Mouse (Mus musculus) frontal cortex, postnatal 10 days (tissue): ENCODE data around the gene Imp3.
"Not testable (repeated sequence)": the region's sequence is repeated elsewhere in the genome, so short reads cannot be mapped to it uniquely, and the experiment has no call there.

Source experiments
- DNase-seq, 2 experiments: peaks; one replicate each; pipeline ENCODE4 v3.0.0; 2022; ENCODE audit warnings: low spot score in 2 of 2, mixed read lengths in 1 of 2

Imp3 gene

DNA sequence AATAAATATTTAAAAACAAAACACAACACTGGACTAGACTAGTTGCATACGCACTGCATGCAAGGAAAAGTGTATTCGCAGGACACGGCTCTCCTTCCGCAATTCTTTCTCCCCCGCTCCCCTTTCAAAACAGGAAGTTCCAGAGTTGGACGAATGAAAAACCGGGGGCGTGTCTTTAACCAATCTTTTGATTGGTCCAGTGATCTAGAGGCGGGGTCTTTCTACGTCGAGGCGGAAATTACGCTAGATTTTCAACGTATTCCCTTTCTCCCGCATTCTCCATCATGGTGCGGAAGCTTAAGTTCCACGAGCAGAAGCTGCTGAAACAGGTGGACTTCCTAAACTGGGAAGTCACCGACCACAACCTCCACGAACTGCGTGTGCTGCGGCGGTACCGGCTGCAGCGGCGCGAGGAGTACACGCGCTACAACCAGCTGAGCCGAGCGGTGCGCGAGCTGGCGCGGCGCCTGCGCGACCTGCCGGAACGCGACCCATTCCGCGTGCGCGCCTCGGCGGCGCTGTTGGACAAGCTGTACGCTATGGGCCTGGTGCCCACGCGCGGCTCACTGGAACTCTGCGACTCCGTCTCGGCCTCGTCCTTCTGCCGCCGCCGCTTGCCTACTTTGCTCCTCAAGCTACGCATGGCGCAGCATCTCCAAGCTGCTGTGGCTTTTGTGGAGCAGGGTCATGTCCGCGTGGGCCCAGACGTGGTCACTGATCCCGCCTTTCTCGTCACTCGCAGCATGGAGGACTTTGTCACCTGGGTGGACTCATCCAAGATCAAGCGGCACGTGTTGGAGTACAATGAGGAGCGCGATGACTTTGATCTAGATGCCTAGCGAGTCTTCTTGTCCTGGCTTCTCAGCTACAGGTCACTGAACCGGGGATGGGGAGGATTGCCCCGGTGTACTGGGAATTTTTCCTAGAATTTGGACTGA lies at the start of gene Imp3:
Imp3 (plus strand) TSS at position 253 of the 938 bp plus-strand sequence.
- DNase-seq, result peak; percentile 81 to 86

DNA sequence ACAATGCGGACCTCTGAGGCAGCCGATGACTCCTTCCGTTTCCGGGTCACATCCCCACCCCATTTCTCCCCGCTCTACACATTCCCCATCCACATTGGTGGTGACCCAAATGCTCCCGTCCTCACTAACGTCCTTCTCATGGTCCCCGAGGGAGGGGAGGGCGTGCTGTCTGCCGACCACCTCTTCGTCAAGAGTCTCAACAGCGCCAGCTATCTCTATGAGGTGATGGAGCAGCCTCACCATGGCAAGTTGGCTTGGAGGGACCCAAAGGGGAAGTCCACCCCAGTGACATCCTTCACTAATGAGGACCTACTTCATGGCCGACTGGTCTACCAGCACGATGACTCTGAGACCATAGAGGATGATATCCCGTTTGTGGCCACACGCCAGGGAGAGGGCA lies 49.7 kb upstream of the Imp3 start:
- no peak for DNase-seq

DNA sequence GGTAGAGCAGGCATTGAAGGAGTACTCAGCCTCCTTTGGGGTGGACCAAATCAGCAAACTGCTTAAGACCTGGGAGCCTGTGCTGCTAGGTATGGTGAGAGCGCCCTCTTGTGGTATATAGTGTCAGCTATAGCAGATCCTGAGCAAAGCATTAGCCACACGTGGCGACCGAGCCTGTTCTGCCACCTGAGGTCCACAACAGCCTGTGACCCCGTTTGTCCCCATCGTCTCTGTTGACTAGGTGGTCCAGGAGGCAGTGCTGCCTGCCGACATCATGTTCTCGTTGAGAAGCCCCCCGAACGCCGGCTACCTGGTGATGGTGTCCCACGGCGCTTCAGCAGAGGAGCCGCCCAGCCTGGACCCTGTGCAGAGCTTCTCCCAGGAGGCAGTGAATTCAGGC lies 47.5 kb upstream of the Imp3 start:
- DNase-seq, result peak in 1 of 2 experiments; percentile 68

DNA sequence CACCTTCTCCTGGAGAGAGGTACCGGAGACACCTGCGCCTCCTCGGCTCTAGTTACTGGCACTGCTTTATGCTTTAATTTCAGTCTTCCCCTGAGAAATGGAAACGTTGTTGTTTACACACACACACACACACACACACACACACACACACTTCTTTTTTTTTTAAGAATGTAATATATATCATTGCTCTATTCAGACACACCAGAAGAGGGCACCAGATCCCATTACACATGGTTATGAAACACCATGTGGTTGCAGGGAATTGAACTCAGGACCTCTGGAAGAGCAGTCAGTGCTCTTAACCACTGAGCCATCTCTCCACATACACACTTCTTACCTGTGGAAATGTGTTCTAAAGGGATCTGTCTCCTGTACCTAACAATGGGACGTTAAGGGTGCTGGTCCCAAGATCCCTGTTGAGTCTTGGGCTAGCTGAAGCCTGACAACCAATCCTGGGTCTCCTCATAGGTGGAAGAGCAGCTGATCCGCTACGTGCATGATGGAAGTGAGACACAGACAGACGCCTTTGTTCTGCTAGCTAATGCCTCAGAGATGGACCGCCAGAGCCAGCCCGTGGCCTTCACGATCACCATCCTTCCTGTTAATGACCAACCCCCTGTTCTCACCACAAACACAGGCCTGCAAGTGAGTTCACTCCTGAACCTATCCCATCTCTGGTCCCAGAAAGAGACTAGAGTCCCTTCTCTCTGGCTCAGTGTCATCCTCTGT lies 46.6 kb upstream of the Imp3 start:
- DNase-seq, result no peak

DNA sequence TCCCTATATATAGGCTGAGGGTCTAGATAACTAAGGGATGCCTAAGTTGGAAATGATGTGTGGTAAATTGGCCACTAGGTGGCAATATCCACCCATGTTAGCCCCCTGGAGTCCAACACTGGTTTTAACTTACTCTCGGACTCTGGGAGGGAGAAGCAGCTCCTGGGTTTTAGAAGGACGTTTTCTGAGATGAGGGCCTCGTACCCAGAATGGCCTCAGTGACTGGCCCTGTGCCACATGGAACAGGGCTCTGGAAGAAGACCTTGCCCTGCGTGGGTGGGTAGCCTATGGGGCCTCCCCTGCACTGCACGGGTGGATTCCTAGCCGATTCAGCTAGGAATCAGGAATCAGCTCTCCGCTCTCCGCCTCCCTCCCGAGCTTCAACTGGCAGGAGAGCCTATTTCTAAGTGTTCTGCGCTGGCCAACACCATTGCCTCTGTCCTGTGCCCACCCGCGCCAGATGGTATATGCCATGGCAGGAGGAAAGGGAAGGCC lies 45.7 kb upstream of the Imp3 start:
- DNase-seq, result peak; percentile 61 to 69

DNA sequence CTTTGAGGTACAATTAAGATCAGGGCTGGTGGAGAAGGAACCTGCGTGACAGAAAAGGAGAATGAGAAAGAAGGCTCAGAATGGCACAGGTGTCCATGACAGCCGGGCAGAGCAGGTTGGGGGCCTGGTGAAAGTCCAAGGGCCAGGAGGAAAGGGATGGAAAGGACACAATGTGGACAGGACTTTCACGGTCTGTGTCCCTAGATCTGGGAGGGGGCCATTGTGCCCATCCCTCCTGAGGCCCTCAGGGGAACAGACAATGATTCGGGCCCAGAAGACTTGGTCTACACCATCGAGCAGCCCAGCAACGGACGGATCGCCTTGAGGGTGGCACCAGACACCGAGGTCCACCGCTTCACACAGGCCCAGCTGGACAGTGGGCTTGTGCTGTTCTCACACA lies 45.2 kb upstream of the Imp3 start:
- DNase-seq, result no peak

DNA sequence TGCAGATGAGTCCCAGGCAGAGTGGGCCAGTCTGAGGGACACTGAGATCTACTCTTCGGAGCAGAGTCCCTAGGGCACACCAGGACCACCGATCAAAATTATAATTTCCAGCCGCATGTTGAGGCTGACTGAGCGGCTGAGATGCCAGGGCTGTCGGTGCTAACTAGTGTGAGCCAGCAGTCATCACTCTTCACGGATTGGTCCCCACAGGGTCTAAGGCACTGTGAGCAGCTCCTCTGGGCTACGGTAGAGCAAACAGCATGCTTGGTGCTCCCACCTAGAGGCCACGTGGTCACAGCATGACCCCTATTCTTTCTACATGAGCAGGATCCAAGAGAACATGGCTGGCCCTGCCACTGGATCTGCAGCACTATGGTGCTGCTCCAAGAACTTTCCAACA lies 44.0 kb upstream of the Imp3 start:
- no peak for DNase-seq

DNA sequence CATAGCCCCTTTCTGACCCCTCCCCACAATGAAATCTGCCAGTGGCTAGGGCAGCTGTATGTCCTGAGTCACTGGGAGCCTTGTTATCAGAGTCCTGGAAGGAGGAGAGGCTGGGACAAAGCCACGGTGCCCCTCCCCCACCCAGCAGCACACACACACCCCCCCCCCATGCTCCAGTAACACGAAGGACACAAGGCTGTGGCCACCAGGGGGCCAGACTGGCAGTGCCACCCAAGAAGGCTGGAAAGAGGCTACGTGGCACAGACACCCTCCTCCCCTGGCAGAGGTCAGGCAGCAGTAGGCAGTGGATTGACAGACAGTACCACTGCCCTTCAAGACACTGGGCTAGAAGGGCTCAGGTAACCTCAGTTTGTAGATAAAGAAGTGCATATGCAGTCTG lies 43.3 kb upstream of the Imp3 start:
- no peak for DNase-seq

DNA sequence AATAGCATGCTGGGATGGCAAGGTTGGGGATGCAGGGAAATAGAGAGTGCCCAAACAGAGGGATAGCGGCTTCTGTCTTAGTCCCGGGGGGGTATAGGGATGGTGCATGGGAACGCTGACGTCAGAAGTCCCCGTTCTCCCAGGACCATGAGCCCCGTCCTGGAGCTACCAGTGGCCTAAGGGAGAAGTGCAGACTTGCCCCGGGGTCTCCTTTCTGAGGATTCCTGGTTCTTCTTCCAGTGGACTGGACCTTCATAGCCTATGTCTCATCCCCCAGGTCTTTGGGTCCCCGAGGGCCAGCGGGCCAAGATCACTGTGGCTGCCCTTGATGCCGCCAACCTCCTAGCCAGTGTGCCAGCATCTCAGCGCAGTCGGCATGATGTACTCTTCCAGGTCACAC lies 40.5 kb upstream of the Imp3 start:
- no peak for DNase-seq

DNA sequence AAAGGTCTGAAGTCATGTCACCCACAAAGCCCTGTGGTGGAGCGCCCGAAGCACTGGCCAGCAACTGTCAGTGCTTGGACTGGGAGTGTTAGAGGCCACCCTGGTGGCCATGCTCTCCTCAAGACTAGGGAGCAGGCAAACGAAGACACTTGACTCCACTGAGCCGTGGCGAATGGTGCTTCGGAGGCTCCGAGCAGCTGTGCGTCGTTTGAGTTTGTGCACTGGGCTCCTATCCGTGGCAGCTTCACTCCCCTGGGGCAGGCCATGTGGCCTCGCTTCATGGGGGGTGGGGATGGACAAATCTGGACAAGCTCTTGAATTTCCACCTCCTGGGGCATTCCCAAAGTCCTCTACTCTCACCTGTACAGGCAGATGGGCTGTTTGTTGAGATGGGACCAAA lies 37.9 kb upstream of the Imp3 start:
- no peak for DNase-seq

DNA sequence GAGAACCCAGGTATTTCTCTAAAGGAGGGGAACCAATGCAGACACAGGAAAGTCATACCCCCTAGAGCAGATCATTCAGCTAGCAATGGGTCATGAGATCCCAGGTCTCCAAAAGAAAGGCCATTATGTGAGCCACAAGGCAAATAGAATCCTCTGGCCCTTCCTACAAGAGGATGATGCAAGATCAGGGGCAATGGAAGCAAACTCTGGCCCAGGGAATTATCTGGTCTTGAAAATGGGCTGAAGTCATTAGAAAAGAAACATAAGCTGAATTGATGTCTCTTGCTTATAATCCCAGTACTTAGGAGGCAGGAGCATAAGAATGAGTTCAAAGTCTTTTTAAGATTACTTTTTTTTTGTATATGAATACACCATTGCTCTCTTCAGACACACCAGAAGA lies 37.2 kb upstream of the Imp3 start:
- no peak for DNase-seq

DNA sequence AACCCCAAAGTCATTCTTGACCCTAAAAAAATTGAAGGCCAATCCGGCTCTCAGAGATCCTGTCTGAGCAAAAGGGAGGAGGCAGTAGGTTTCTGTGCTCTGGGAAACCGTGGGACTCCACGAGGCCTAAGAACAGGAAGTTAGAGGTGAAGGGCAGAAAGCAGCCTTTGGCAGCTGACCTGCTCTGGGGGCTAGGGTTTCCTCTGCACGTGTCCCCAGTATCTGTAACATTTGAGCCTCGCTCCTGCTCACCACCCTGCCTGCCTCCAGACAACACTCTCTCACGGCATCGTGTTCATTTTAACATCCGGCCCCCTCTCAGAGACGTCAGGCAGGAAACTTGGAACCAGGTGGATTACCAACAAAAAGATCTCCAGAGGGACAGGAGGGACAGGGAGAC lies 36.7 kb upstream of the Imp3 start:
- no peak for DNase-seq

DNA sequence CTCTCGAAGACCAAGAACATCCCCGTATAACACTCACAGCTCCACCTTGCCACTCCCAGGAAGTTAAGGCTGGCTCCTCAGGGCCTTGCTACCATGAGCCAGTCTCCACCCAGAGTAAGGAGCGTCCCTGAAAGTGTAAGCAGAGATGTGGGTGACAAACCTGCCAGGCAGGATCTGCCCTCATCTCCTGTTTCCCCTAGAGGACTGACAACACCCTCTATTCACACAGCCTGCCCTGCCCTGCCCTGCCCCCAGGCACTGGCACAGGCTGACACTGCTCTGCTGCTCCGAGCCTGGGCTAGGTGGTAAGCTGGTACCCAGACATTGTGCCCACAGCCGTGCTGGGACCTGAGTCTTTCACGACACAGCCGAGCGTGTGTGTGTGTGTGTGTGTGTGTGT lies 36.1 kb upstream of the Imp3 start:
- DNase-seq, result no peak

DNA sequence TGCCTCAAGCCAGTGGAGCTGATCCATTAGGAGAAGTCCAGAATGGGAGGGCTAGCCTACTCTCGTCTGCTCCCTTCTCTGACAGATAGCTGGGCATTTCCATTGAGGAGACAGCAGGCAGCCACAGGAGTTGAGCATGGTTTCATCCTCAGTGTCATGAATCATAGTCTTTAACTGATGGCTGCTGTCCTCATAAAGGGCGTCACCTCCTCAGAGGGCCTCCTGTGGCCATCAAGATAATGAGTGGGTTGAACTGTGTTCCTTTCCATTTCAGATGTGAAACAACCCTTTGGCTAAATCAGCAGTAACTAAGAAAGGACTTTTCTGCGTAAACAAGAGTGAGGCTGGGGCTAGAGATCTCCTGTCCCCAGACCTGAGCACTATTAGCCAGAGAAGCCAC lies 33.6 kb upstream of the Imp3 start:
- DNase-seq, result no peak

DNA sequence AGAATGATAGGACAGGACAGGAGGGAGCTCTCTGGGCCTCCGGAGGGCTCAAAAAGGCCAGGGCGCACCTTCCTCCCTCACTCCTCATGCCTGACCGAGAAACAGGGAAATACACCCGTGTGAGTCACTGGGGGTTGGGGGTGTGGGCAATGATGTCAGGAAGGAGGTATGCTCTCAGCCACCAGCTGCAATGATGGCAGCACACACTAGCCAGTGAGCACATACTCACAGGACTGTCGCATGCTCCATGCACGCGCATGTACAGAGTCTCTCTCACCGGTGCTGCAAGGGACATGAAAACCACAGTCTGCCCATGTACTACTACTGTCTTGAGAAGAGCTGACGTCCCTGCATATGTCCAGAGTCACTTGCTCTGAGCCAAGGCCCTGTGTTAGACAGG lies 29.7 kb upstream of the Imp3 start:
- no peak for DNase-seq

DNA sequence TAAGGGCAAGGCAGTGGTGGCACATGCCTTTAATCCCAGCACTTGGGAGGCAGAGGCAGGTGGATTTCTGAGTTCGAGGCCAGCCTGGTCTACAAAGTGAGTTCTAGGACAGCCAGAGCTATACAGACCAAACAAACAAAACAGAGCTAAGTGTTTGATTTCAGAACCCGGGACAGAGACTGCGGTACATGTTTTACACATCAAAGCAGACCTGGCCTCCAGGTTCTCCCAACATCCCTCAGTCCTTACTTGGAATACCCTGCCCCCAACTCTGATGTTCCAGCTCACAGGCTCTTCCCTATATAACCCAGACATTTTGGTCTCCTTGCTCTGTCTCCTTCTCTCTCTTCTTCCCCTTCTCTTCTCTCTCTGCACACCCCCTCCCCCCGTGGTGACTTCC lies 27.3 kb upstream of the Imp3 start:
- DNase-seq, result not testable (repeated sequence)

DNA sequence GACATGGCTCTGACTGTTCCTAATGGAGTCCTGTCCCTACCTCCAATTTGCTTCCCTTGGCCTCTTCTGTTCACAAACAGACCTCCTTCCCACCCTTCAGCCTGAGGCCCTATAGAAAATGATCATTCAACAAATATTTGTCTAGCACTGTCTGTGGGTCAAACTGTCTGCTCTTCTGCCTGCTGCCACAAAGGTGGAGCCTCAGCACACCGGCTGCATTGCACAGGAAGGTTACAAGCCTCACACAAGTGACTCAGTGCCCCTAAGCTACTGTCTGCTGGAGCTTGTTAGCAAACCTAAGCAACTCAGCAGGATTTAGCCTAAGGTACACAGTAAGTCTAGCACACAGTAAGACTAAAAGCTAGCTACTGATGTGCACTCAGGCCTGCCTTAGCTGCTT lies 26.3 kb upstream of the Imp3 start:
- DNase-seq, result no peak

DNA sequence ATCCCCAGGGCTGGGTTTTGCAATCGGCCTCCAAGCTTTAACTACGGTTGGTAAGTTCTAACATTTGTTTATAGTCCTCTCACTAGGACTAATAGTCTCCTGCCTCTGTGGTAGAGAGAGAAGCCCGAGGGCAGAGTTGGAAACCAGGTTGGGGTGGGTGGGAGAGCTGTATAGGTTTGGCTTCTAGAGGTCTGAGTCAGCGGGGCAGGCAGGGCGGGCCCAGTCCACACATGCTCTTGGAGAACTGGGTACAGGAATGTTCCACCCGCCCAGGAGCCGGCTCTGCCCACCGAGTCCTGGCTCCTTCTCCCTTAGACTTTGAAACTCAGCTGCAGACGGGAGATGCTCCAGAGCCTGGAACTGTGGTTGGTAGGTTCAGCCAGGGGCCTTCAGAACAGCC lies 23.3 kb upstream of the Imp3 start:
- DNase-seq, result no peak

DNA sequence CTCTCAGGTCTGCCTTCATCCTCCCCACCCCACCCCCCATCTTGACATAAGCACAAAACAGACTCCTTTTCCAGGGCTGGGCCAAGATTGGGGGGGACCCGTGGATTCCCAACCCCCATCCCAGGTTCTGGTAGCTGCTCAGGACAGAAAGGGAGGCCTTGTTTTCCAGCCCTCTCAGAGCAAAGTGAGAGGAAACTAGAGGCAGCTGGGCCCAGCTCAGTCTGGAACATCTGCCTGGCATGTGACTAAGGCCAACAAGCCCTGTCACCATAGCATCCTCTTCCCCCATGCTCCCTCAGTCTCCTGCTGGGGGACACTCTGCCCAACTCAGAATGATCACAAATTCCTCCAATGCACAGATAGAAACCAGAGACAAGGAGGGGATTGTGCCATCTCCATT lies 22.2 kb upstream of the Imp3 start:
- no peak for DNase-seq

DNA sequence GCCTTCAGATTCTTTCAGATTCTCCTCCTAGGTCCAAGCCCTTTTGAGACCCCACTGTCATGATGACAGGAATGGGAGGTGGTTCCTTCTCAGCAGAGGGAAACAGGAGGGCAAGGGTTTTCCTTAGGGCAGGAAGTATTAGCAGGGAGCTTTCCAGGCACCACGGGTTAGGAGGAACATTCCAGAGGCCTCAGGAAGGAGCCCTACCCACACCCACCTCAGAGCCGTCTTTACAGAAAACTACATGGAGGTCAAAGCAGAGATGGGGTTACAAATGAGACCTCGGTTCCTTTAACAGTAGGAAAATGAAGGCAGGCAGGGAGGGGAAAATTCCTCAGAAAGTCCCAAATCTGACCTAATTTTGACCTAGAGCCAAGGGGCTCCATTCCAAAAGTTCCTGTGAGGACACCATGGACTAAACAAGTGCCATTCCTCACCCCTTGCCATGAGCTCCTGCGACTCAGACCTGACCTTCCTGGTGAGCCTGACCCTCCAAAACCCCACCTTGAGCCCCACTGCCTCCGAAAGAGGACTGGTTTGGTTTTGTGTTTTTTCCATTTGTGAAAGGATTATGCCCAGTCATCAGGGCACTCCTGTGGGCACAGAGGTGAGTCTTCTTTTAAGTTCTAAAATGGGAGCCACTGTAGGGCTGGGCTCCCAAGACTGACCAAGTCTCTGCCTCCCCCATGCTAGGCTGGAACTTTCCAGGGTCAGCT lies 21.4 kb upstream of the Imp3 start:
- DNase-seq, result no peak

DNA sequence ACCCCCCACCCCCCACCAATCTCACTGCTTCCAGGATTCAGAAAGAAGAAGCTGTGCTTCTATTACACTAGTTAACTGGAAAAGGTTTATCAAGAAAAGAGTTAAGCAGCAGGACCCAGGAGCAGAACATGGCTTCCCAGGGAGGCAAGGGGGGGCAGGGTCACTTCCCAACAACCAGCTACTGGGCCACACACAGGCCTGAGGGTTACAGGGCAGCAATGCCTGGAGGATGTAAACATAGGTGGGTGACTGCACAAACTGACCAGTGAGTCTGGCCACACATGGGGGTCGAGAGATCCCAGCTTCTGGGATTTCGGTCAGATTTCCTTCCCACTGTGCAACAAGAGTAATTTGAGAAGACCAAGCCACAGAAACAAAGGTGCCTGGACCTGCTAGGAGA lies 20.1 kb upstream of the Imp3 start:
- DNase-seq, result no peak

DNA sequence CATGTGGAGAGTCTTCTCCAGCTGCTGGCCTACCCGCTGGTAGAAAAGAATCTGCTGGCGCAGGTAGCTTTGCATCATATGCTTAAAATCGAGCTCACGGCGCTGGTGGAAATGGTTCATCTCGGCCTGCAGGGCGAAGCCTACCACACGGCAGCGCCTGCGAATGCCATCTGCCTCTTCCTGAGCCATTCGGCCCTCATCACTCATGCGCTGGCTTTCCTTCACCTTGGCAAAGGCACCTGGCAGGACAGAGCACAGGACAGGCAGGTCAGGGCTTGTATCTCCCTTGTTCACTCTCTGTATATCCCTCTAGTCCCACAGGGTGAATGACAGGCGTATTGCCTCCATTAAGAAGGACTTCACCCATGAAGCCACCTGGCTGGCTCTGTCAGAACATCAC lies 18.8 kb upstream of the Imp3 start:
- no peak for DNase-seq
